Mouse (Mus musculus): ENCODE data around the gene Itpr1.

DNA sequence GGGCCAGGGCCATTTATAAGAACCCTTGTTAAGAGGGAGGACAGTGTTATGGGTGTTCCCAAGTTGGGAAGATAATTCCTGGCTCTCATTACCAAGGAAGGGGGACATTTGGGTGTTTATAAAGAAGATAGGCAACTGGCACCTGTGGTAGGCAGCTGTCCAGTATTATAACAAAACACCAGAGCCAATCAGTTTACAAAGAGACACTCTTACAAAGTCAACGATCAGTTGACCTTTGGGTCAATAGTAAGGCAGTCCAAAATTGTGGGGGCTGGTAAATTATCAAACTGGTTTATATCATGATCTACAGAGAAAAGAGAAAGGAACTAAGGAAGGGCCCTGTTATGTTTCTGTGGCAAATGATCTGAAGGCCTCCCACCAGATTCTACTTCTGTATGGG, 104.1 kb downstream of the Itpr1 start:
- TF ChIP-seq CTCF (conservative IDR thresholded peaks at IDR 0.05; ENCODE audit: insufficient read depth, insufficient read length, low read depth, low read length) (no peak), POLR2A (IDR thresholded peaks at IDR 0.05; ENCODE audit: low read depth, low read length) (no peak)
